Mouse (Mus musculus): ENCODE data around the gene AU022751. TPM values are rescaled to one million over a fixed set of nuclear protein-coding genes. Genes with fewer than 3 reads are reported as not detected.
"Not testable (repeated sequence)": the region's sequence is repeated elsewhere in the genome, so short reads cannot be mapped to it uniquely, and the experiment has no call there.

AU022751 gene
- 0.19 TPM in 1 of 2 replicates, not detected in the other for polyA plus RNA-seq (2014; fragmentation: Nextera tagmentation; extraction: Ambion mirVana)

GRCm38 (mm10) chrX:6082954-6083680 is at the start of gene AU022751:
AU022751 (minus strand) TSS chrX:6083419.
- 92% methylated on average over 39 of the region's 39 CpGs for WGBS
- no peak for DNase-seq (ENCODE audit: low spot score)
- no peak within 1 kb of the TSS for H3K9ac ChIP-seq (ENCODE audit: low read length)

GRCm38 (mm10) chrX:6091996-6092757 is 9.0 kb upstream of the AU022751 start:
- DNase-seq (ENCODE audit: low spot score) (peak; percentile 75), ATAC-seq (replicated peaks; ENCODE audit: low FRiP score) (peak; percentile 97)
- peak overlapping the region; percentile 25 for H3K27ac ChIP-seq (ENCODE audit: low read depth, low read length)
- peak overlapping the region; percentile 51 for H3K4me2 ChIP-seq (ENCODE audit: low read depth, low read length, severe bottlenecking)
- no peaks in the 10 kb centered on the region for H3K36me3 ChIP-seq (ENCODE audit: control insufficient read depth, insufficient read depth, low read length)
- H3K9me3 ChIP-seq (ENCODE audit: control insufficient read depth, low read length) = no peaks in the 10 kb centered on the region
- H3K27me3 ChIP-seq (ENCODE audit: control insufficient read depth, insufficient read depth, low read length) = no peaks in the 10 kb centered on the region
- peak overlapping the region; percentile 32 for H3K4me3 ChIP-seq (ENCODE audit: low read depth, low read length)
- WGBS = 18% methylated on average over 25 of the region's 30 CpGs
- no peaks in the 10 kb centered on the region for H3K4me1 ChIP-seq (replicated peaks; ENCODE audit: control insufficient read depth, insufficient read depth, low read length)
- H3K9ac ChIP-seq (ENCODE audit: low read length) = peak overlapping the region; percentile 57

More at GRCm38 (mm10) chrX:6082954-6083680, at the start of gene AU022751:
- Histone ChIP-seq H3K4me1 (replicated peaks; ENCODE audit: control insufficient read depth, insufficient read depth, low read length) (no peaks in the 10 kb centered on the region), H3K4me3 (ENCODE audit: low read depth, low read length) (no peak within 1 kb of the TSS), H3K27ac (ENCODE audit: low read depth, low read length) (no peak within 1 kb of the TSS), H3K4me2 (ENCODE audit: low read depth, low read length, severe bottlenecking) (no peak within 1 kb of the TSS), H3K9me3 (ENCODE audit: control insufficient read depth, low read length) (peaks cover 10% of the 10 kb centered on the region), H3K36me3 (ENCODE audit: control insufficient read depth, insufficient read depth, low read length) (no peaks in the 10 kb centered on the region), H3K27me3 (ENCODE audit: control insufficient read depth, insufficient read depth, low read length) (no peaks in the 10 kb centered on the region)
- no peak for ATAC-seq (replicated peaks; ENCODE audit: low FRiP score)

GRCm38 (mm10) chrX:6091547-6091946 is 8.3 kb upstream of the AU022751 start:
- H3K4me1 ChIP-seq (replicated peaks; ENCODE audit: control insufficient read depth, insufficient read depth, low read length) = no peaks in the 10 kb centered on the region
- ATAC-seq (replicated peaks; ENCODE audit: low FRiP score) = peak; percentile 31; the same call in 1 of the 2 replicates
- peak overlapping the region; percentile 51 for H3K4me2 ChIP-seq (ENCODE audit: low read depth, low read length, severe bottlenecking)
- no peaks in the 10 kb centered on the region for H3K27me3 ChIP-seq (ENCODE audit: control insufficient read depth, insufficient read depth, low read length)
- H3K9ac ChIP-seq (ENCODE audit: low read length) = peak overlapping the region; percentile 57
- H3K36me3 ChIP-seq (ENCODE audit: control insufficient read depth, insufficient read depth, low read length) = no peaks in the 10 kb centered on the region
- DNase-seq (ENCODE audit: low spot score) = no peak
- H3K27ac ChIP-seq (ENCODE audit: low read depth, low read length) = peak overlapping the region; percentile 25; the same call in 1 of the 2 replicates
- H3K4me3 ChIP-seq (ENCODE audit: low read depth, low read length) = peak overlapping the region; percentile 32
- WGBS = 20% methylated on average over 12 of the region's 12 CpGs
- H3K9me3 ChIP-seq (ENCODE audit: control insufficient read depth, low read length) = no peaks in the 10 kb centered on the region

GRCm38 (mm10) chrX:6061563-6061962 is 21.7 kb downstream of the AU022751 start:
- H3K4me2 ChIP-seq (ENCODE audit: low read depth, low read length, severe bottlenecking) = no peak overlapping the region
- DNase-seq (ENCODE audit: low spot score) (no peak), ATAC-seq (replicated peaks; ENCODE audit: low FRiP score) (no peak)
- H3K27ac ChIP-seq (ENCODE audit: low read depth, low read length) = no peak overlapping the region
- 86% methylated on average over 1 of the region's 1 CpGs for WGBS
- H3K36me3 ChIP-seq (ENCODE audit: control insufficient read depth, insufficient read depth, low read length) = no peaks in the 10 kb centered on the region
- no peaks in the 10 kb centered on the region for H3K27me3 ChIP-seq (ENCODE audit: control insufficient read depth, insufficient read depth, low read length)
- H3K9ac ChIP-seq (ENCODE audit: low read length) = no peak overlapping the region
- no peaks in the 10 kb centered on the region for H3K9me3 ChIP-seq (ENCODE audit: control insufficient read depth, low read length)
- H3K4me1 ChIP-seq (replicated peaks; ENCODE audit: control insufficient read depth, insufficient read depth, low read length) = no peaks in the 10 kb centered on the region
- H3K4me3 ChIP-seq (ENCODE audit: low read depth, low read length) = no peak overlapping the region

DNA sequence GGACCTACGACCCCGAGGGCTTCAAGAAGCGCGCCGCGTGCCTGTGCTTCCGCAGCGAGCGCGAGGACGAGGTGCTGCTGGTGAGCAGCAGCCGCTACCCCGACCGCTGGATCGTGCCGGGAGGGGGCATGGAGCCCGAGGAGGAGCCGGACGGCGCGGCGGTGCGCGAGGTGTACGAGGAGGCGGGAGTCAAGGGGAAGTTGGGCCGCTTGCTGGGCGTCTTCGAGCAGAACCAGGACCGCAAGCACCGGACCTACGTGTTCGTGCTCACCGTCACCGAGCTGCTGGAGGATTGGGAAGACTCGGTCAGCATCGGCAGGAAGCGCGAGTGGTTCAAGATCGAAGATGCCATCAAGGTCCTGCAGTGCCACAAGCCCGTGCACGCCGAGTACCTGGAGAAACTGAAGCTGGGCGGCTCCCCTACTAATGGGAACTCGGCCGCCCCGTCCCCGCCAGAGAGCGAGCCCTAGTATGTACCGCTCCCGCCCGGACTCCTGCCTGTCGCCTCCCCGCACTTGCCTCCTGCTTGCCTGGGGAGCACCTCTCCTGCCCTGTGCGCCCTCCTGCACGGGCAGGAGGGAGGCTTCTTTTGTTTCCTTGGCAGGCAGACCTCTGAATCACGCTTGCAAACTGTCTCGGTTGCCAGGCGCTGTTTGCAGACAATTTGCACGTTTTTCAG is 35.1 kb downstream of the AU022751 start:
- H3K4me2 ChIP-seq (ENCODE audit: low read depth, low read length, severe bottlenecking); H3K9me3 ChIP-seq (ENCODE audit: control insufficient read depth, low read length); H3K36me3 ChIP-seq (ENCODE audit: control insufficient read depth, insufficient read depth, low read length); H3K4me1 ChIP-seq (replicated peaks; ENCODE audit: control insufficient read depth, insufficient read depth, low read length); H3K27ac ChIP-seq (ENCODE audit: low read depth, low read length); H3K9ac ChIP-seq (ENCODE audit: low read length); H3K27me3 ChIP-seq (ENCODE audit: control insufficient read depth, insufficient read depth, low read length); DNase-seq (ENCODE audit: low spot score): not testable (repeated sequence)
- ATAC-seq (replicated peaks; ENCODE audit: low FRiP score) = peak; percentile 73
- WGBS = 0% methylated on average over 2 of the region's 60 CpGs
- peak overlapping the region; percentile 24; the same call in 1 of the 2 replicates for H3K4me3 ChIP-seq (ENCODE audit: low read depth, low read length)

DNA sequence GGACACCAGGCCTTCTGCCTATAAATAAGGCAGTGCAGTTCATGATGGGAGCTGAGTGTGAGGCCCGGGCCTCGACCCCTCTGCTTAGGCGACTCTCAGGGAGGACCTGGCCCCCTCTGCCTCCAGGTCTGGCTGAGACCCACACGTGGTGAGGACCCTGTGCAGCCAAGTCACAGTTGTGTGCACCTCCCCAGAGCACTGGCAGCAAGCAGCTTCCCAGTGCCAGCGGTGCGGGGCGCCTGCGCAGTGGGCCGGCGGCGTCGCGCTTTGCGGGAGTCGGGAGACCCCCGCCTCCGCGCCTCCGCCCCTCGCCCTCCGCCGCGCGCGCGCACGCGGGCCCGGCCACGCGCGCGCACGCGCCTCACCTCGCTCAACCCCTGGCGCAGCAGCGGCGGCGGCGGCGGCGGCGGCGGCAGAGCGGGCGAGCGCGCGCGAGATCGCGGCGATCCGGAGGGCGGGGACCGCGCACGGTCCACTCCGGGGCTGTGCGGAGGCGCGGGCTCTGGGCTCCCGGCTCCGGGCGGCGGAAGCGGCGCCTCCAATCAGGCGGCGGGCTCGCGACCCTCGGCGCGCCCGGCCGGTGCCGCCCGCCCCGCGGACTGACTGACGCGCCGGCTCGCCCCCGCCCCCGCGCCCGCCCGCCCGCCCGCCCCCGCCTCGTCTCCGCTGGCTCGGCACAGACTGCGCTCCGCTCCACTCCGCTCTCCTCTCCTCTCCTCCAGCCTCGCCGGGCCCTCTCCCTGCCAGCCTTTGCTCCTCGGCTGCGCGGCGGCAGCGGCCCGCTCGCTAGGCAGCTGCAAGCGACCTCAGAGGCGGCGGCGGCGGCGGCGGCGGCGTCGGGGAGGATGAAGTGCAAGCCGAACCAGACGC is 35.9 kb downstream of the AU022751 start, which contains the start of gene Nudt11:
TSS of gene Nudt11 (plus strand) at position 388 of the 870 bp plus-strand sequence.
- ATAC-seq (replicated peaks; ENCODE audit: low FRiP score) = peak; percentile 89
- not testable (repeated sequence) for H3K9me3 ChIP-seq (ENCODE audit: control insufficient read depth, low read length); H3K36me3 ChIP-seq (ENCODE audit: control insufficient read depth, insufficient read depth, low read length); H3K27me3 ChIP-seq (ENCODE audit: control insufficient read depth, insufficient read depth, low read length); H3K9ac ChIP-seq (ENCODE audit: low read length); H3K27ac ChIP-seq (ENCODE audit: low read depth, low read length); DNase-seq (ENCODE audit: low spot score); H3K4me1 ChIP-seq (replicated peaks; ENCODE audit: control insufficient read depth, insufficient read depth, low read length); H3K4me2 ChIP-seq (ENCODE audit: low read depth, low read length, severe bottlenecking)
- WGBS = no CpG with 5 or more reads among the region's 121 CpGs
- H3K4me3 ChIP-seq (ENCODE audit: low read depth, low read length) = peak within 1 kb of the TSS; percentile 24; the same call in 1 of the 2 replicates

All from forebrain, embryonic 11.5 days (tissue).